Mouse (Mus musculus) limb, embryonic 13.5 days (tissue): ENCODE measurements around the gene Adamts6. TPM values are rescaled to one million over a fixed set of nuclear protein-coding genes. Genes with fewer than 3 reads are reported as not detected.

Experiments
- polyA plus RNA-seq: library from polyadenylated mRNA; unstranded; fragments of >200 nt; fragmentation: Nextera tagmentation; extraction: Ambion mirVana; gene quantifications from 2 replicates; pipeline ENCODE4 v1.2.1, GENCODE M21; 2015

Gene Adamts6
- polyA plus RNA-seq, 1 experiment from 2014 or later: 5.8 TPM

Other genes with a start within 250 kb of the Adamts6 start
- 15.0 and 15.7 TPM in 2 replicates for gene Nln, start 178.2 kb upstream of the Adamts6 start, polyA plus RNA-seq
- gene Sgtb, start 178.1 kb upstream of the Adamts6 start, polyA plus RNA-seq: 8.0 and 8.2 TPM in 2 replicates
- 60.0 and 60.9 TPM in 2 replicates for gene Trappc13, start 109.4 kb upstream of the Adamts6 start, polyA plus RNA-seq
- 22.8 and 24.1 TPM in 2 replicates for gene Trim23, start 109.0 kb upstream of the Adamts6 start, polyA plus RNA-seq
- gene Cenpk, start 59.2 kb upstream of the Adamts6 start, polyA plus RNA-seq: 78.1 and 86.2 TPM in 2 replicates
- gene Ppwd1, start 59.0 kb upstream of the Adamts6 start, polyA plus RNA-seq: 16.2 and 17.4 TPM in 2 replicates